Mouse (Mus musculus): ENCODE data around the gene Spo11.
A peak's percentile ranks its signal among the peaks of the same experiment; 100 is the strongest.

Spo11 gene

GRCm38 (mm10) chr2:173010220-173010717, 32.8 kb downstream of the Spo11 start:
- no peak for DNase-seq (ENCODE audit: low spot score)

GRCm38 (mm10) chr2:173011440-173011839, 33.9 kb downstream of the Spo11 start:
- DNase-seq (ENCODE audit: low spot score) = no peak

GRCm38 (mm10) chr2:173014741-173015287, 37.3 kb downstream of the Spo11 start:
- no peak for DNase-seq (ENCODE audit: low spot score)

GRCm38 (mm10) chr2:173017940-173018339, 40.4 kb downstream of the Spo11 start:
- DNase-seq (ENCODE audit: low spot score) = no peak

GRCm38 (mm10) chr2:173018618-173019017, 41.1 kb downstream of the Spo11 start:
- DNase-seq (ENCODE audit: low spot score) = no peak

- no peak for DNase-seq (ENCODE audit: low spot score)
These were observed 41.8 kb downstream of the Spo11 start for GRCm38 (mm10) chr2:173019322-173019721.

GRCm38 (mm10) chr2:173019790-173020189, 42.3 kb downstream of the Spo11 start:
- DNase-seq (ENCODE audit: low spot score) = peak; percentile 75

GRCm38 (mm10) chr2:173020430-173020829, 42.9 kb downstream of the Spo11 start, which contains the start of gene Rbm38:
Gene Rbm38, plus strand, starts transcription at chr2:173020498.
- DNase-seq (ENCODE audit: low spot score) = no peak

- peak; percentile 92 for DNase-seq (ENCODE audit: low spot score)
These were observed 44.1 kb downstream of the Spo11 start for GRCm38 (mm10) chr2:173021633-173022055.

- no peak for DNase-seq (ENCODE audit: low spot score)
These were observed 44.7 kb downstream of the Spo11 start for GRCm38 (mm10) chr2:173022056-173022681.

GRCm38 (mm10) chr2:173022813-173023212, 45.3 kb downstream of the Spo11 start:
- DNase-seq (ENCODE audit: low spot score) = no peak

- DNase-seq (ENCODE audit: low spot score) = no peak
These were observed 45.9 kb downstream of the Spo11 start for GRCm38 (mm10) chr2:173023371-173023851.

GRCm38 (mm10) chr2:173023966-173024365, 46.5 kb downstream of the Spo11 start:
- no peak for DNase-seq (ENCODE audit: low spot score)

- DNase-seq (ENCODE audit: low spot score) = no peak
These were observed 46.9 kb downstream of the Spo11 start for GRCm38 (mm10) chr2:173024392-173024791.

GRCm38 (mm10) chr2:173024938-173025337, 47.4 kb downstream of the Spo11 start:
- DNase-seq (ENCODE audit: low spot score) = no peak

- DNase-seq (ENCODE audit: low spot score) = no peak
These were observed 48.8 kb downstream of the Spo11 start for GRCm38 (mm10) chr2:173026286-173026685.

GRCm38 (mm10) chr2:173026688-173027131, 49.2 kb downstream of the Spo11 start:
- no peak for DNase-seq (ENCODE audit: low spot score)

- no peak for DNase-seq (ENCODE audit: low spot score)
These were observed 49.8 kb downstream of the Spo11 start for GRCm38 (mm10) chr2:173027169-173027823.

- no peak for DNase-seq (ENCODE audit: low spot score)
These were observed 50.5 kb downstream of the Spo11 start for GRCm38 (mm10) chr2:173027824-173028495.

- no peak for DNase-seq (ENCODE audit: low spot score)
These were observed 51.1 kb downstream of the Spo11 start for GRCm38 (mm10) chr2:173028508-173029031.

GRCm38 (mm10) chr2:173030591-173031338, 53.3 kb downstream of the Spo11 start:
- DNase-seq (ENCODE audit: low spot score) = no peak
